Mouse (Mus musculus) liver, embryonic 15.5 days (tissue): ENCODE measurements around the gene Btbd9. TPM values are rescaled to one million over a fixed set of nuclear protein-coding genes. Genes with fewer than 3 reads are reported as not detected.

Experiments used
- ATAC-seq: fragments of 200-750 bp; cut with Nextera tagmentation; 2 replicates; pipeline ENCODE4 v1.8.0; 2017; ENCODE audit warnings: moderate number of reproducible peaks, mild to moderate bottlenecking, moderate library complexity; ENCODE audit not compliant: insufficient read depth
- H3K27ac ChIP-seq: fragments of 300-500 bp; sonication (generic); replicated peaks from 2 replicates; pipeline ENCODE4 v1.5.1; 2015; ENCODE audit warnings: mild to moderate bottlenecking, inconsistent platforms
- H3K27me3 ChIP-seq: fragments of 300-500 bp; sonication (generic); 2 replicates; pipeline ENCODE4 v1.6.1; 2015; ENCODE audit warnings: mild to moderate bottlenecking, inconsistent platforms
- H3K36me3 ChIP-seq: fragments of 300-500 bp; sonication (generic); replicated peaks from 2 replicates; pipeline ENCODE4 v1.6.1; 2015; ENCODE audit warnings: moderate library complexity, mild to moderate bottlenecking, inconsistent platforms
- H3K4me1 ChIP-seq: fragments of 300-500 bp; sonication (generic); replicated peaks from 2 replicates; pipeline ENCODE4 v1.6.1; 2015; ENCODE audit warnings: inconsistent platforms
- H3K4me2 ChIP-seq: fragments of 300-500 bp; sonication (generic); 2 replicates; pipeline ENCODE4 v1.6.1; 2015; ENCODE audit warnings: moderate library complexity, mild to moderate bottlenecking, inconsistent platforms
- H3K4me3 ChIP-seq: fragments of 300-500 bp; sonication (generic); replicated peaks from 2 replicates; pipeline ENCODE4 v1.5.1; 2015; ENCODE audit warnings: mild to moderate bottlenecking, inconsistent platforms
- H3K9ac ChIP-seq: fragments of 300-500 bp; sonication (generic); 2 replicates; pipeline ENCODE4 v1.6.1; 2015; ENCODE audit warnings: moderate library complexity, mild to moderate bottlenecking, inconsistent platforms
- H3K9me3 ChIP-seq: fragments of 300-500 bp; sonication (generic); replicated peaks from 2 replicates; pipeline ENCODE4 v1.6.1; 2016; ENCODE audit warnings: inconsistent platforms
- WGBS: fragments of 180-500 bp; shearing (Covaris S2); methylation state at CpG from one replicate; pipeline ENCODE4 v1.1.7; 2015; ENCODE audit warnings: mixed read lengths; ENCODE audit not compliant: insufficient replicate concordance; 5-methylcytosine and 5-hydroxymethylcytosine counted together
- polyA plus RNA-seq: library from polyadenylated mRNA; unstranded; fragments of >200 nt; fragmentation: Nextera tagmentation; extraction: Ambion mirVana; gene quantifications from 2 replicates; pipeline ENCODE4 v1.2.1, GENCODE M21; 2015

Gene Btbd9
- polyA plus RNA-seq, 1 experiment from 2014 or later: 12.2 TPM

DNA sequence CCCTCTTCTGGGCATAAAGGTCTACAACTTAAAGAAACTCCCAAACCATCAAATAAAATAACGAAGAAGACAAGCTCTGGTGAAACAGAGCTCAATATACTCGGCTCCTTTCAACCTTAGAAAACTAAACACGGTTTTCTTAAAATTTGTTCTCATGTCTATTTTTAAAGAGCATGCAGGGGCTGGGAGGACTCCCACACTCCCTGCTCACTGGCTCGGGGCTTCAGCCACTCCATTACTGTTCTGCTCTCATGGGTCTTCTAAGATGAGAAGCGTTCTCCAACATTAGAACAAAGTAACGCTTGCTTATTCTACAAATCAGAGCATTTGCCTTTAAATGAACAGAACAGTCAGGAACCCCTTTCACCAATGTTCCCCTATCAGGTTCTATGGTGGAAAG is 192.6 kb downstream of the Btbd9 start:
- Histone ChIP-seq H3K9me3 (no peaks in the 10 kb centered on the region), H3K27ac (no peak overlapping the region), H3K4me1 (no peaks in the 10 kb centered on the region), H3K4me2 (no peak overlapping the region), H3K4me3 (no peak overlapping the region), H3K27me3 (no peaks in the 10 kb centered on the region), H3K9ac (no peak overlapping the region), H3K36me3 (no peaks in the 10 kb centered on the region)
- 65% methylated on average over 6 of the region's 6 CpGs for WGBS
- no peak for ATAC-seq

GRCm38 (mm10) chr17:30378221-30379010 is 197.9 kb downstream of the Btbd9 start:
- Histone ChIP-seq H3K4me1 (no peaks in the 10 kb centered on the region), H3K27me3 (no peaks in the 10 kb centered on the region)
- no peak for ATAC-seq

DNA sequence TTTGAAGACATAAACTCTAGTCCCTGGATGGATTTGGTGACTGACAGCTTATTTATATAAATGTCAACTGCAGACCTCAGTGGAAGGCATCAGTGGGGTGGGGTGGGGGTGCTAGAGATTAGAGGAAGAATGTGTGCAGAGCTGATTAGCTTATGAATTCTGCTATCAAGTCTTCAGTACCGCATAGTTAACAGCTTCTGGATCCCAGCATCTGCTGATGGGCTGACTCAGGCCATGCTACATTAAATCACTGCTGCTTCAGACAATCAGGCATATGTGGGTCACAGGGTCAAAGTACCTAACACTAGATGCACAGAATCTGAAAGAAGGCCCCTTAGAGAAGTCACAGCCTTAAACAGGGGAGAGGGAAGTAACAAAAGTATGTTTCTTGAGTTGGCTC is 198.5 kb downstream of the Btbd9 start:
- no peaks in the 10 kb centered on the region for H3K27me3 ChIP-seq

More at GRCm38 (mm10) chr17:30378221-30379010, 197.9 kb downstream of the Btbd9 start:
- Histone ChIP-seq H3K4me2 (no peak overlapping the region), H3K36me3 (no peaks in the 10 kb centered on the region), H3K27ac (no peak overlapping the region), H3K9me3 (no peaks in the 10 kb centered on the region), H3K4me3 (no peak overlapping the region), H3K9ac (no peak overlapping the region)
- WGBS: 68% methylated on average over 5 of the region's 5 CpGs

GRCm38 (mm10) chr17:30375107-30375506 is 201.2 kb downstream of the Btbd9 start:
- 61% methylated on average over 1 of the region's 1 CpGs for WGBS
- no peaks in the 10 kb centered on the region for H3K27me3 ChIP-seq
- no peaks in the 10 kb centered on the region for H3K4me1 ChIP-seq
- no peak overlapping the region for H3K9ac ChIP-seq
- H3K4me2 ChIP-seq: no peak overlapping the region
- H3K4me3 ChIP-seq: no peak overlapping the region
- no peaks in the 10 kb centered on the region for H3K9me3 ChIP-seq
- no peak for ATAC-seq
- no peak overlapping the region for H3K27ac ChIP-seq
- no peaks in the 10 kb centered on the region for H3K36me3 ChIP-seq

More for the DNA sequence above, 198.5 kb downstream of the Btbd9 start:
- WGBS: 15% methylated on average over 1 of the region's 1 CpGs
- H3K4me1 ChIP-seq: no peaks in the 10 kb centered on the region
- ATAC-seq: no peak
- no peak overlapping the region for H3K27ac ChIP-seq
- H3K9me3 ChIP-seq: no peaks in the 10 kb centered on the region
- H3K4me3 ChIP-seq: no peak overlapping the region
- no peaks in the 10 kb centered on the region for H3K36me3 ChIP-seq
- H3K9ac ChIP-seq: no peak overlapping the region
- H3K4me2 ChIP-seq: no peak overlapping the region

DNA sequence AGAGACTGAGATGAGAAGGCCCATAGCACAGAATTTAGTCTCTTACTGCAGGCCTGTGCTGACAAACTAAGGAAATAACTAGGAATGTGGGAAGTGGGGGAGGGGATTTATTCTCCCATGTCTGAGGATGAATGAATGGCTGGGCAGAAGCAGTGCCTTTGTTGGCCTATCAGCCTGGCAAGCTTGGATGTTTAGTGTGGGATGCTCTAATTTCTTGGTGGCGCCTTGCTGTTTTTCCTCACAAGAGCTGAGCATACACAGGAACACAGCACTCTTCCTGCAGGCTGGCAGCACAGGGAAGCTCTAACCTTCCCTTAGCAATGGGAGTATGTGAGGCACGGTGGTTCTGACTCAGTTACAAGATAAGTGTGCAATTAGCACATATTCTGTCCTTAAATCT is 207.7 kb downstream of the Btbd9 start:
- Histone ChIP-seq H3K4me2 (no peak overlapping the region), H3K4me3 (no peak overlapping the region), H3K9ac (no peak overlapping the region), H3K36me3 (no peaks in the 10 kb centered on the region), H3K4me1 (no peaks in the 10 kb centered on the region), H3K27ac (no peak overlapping the region), H3K27me3 (no peaks in the 10 kb centered on the region), H3K9me3 (no peaks in the 10 kb centered on the region)
- no peak for ATAC-seq
- WGBS: 56% methylated on average over 2 of the region's 2 CpGs

GRCm38 (mm10) chr17:30364701-30365100 is 211.6 kb downstream of the Btbd9 start:
- Histone ChIP-seq H3K4me3 (no peak overlapping the region), H3K4me1 (0 out of 2 replicates have a peak, but pooled peaks cover 6% of the 10 kb centered on the region), H3K9me3 (no peaks in the 10 kb centered on the region), H3K4me2 (no peak overlapping the region), H3K27me3 (no peaks in the 10 kb centered on the region), H3K9ac (no peak overlapping the region), H3K36me3 (no peaks in the 10 kb centered on the region), H3K27ac (no peak overlapping the region)
- no peak for ATAC-seq
- 71% methylated on average over 1 of the region's 1 CpGs for WGBS

- H3K4me3 ChIP-seq: no peak overlapping the region
- WGBS: 66% methylated on average over 5 of the region's 5 CpGs
- H3K27me3 ChIP-seq: no peaks in the 10 kb centered on the region
- no peaks in the 10 kb centered on the region for H3K36me3 ChIP-seq
- no peak overlapping the region for H3K9ac ChIP-seq
- H3K4me2 ChIP-seq: no peak overlapping the region
- ATAC-seq: no peak
- H3K27ac ChIP-seq: no peak overlapping the region
- H3K9me3 ChIP-seq: no peaks in the 10 kb centered on the region
- 0 out of 2 replicates have a peak, but pooled peaks cover 6% of the 10 kb centered on the region for H3K4me1 ChIP-seq
Measured at GRCm38 (mm10) chr17:30363365-30363764, 212.9 kb downstream of the Btbd9 start.

DNA sequence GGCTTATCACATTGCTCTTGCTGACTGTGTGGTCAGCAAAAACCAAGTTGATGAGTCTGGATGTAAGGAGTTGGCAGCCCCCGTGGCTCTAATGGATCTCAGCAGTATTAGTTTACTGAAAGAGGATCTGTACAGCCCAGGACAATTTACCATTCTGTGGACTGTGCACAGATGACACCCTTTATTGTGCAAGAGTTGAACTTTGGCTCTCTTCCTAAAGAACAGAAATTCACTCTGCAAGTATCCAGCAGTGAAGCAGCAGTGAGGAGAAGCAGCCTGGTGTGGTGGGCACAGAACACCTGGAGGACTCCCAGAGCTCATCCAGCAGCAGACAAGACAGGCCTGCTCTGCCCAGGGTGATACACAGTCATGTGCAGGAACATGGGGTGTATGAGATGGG is 215.6 kb downstream of the Btbd9 start:
- ATAC-seq: peak; percentile 63
- H3K9ac ChIP-seq: no peak overlapping the region
- no peaks in the 10 kb centered on the region for H3K27me3 ChIP-seq
- no peak overlapping the region for H3K4me3 ChIP-seq
- WGBS: 14% methylated on average over 1 of the region's 1 CpGs
- 0 out of 2 replicates have a peak overlapping the region, but pooled peaks have one; percentile 19 for H3K27ac ChIP-seq
- H3K9me3 ChIP-seq: no peaks in the 10 kb centered on the region
- no peak overlapping the region for H3K4me2 ChIP-seq
- 0 out of 2 replicates have a peak, but pooled peaks cover 6% of the 10 kb centered on the region for H3K4me1 ChIP-seq
- no peaks in the 10 kb centered on the region for H3K36me3 ChIP-seq

DNA sequence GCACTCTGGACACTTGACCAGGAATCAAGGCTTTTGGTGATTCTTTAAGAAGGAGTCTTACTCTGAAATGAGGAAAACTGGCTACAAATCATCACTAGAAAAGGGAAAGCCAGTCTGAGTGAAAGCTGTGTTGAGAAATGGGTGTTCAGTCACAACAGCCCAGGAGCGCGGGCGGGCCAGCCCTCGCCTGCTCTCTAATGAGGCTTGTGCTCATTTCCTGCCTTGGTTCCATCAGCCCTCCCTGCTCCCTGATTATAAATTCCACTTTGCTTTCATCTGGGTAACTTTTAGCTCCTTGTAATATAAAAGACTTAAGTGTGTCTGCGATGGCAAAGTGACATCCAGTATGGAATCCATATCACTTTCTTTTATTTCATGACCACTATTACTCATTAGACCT is 216.9 kb downstream of the Btbd9 start:
- H3K4me1 ChIP-seq: 0 out of 2 replicates have a peak, but pooled peaks cover 6% of the 10 kb centered on the region
- no peaks in the 10 kb centered on the region for H3K27me3 ChIP-seq
- H3K9me3 ChIP-seq: no peaks in the 10 kb centered on the region
- H3K36me3 ChIP-seq: no peaks in the 10 kb centered on the region
- no peak overlapping the region for H3K4me2 ChIP-seq
- H3K27ac ChIP-seq: no peak overlapping the region
- WGBS: 85% methylated on average over 5 of the region's 5 CpGs
- no peak overlapping the region for H3K4me3 ChIP-seq
- no peak for ATAC-seq
- no peak overlapping the region for H3K9ac ChIP-seq

- Histone ChIP-seq H3K27ac (no peak overlapping the region), H3K4me2 (no peak overlapping the region), H3K9me3 (no peaks in the 10 kb centered on the region), H3K9ac (no peak overlapping the region), H3K27me3 (no peaks in the 10 kb centered on the region), H3K4me3 (no peak overlapping the region), H3K36me3 (no peaks in the 10 kb centered on the region), H3K4me1 (0 out of 2 replicates have a peak, but pooled peaks cover 5% of the 10 kb centered on the region)
- WGBS: 43% methylated on average over 1 of the region's 1 CpGs
- no peak for ATAC-seq
Measured at GRCm38 (mm10) chr17:30355431-30355830, 220.9 kb downstream of the Btbd9 start.

GRCm38 (mm10) chr17:30354381-30354780 is 221.9 kb downstream of the Btbd9 start:
- WGBS: 79% methylated on average over 5 of the region's 5 CpGs
- Histone ChIP-seq H3K4me1 (no peaks in the 10 kb centered on the region), H3K9me3 (no peaks in the 10 kb centered on the region), H3K27ac (no peak overlapping the region), H3K9ac (no peak overlapping the region), H3K36me3 (no peaks in the 10 kb centered on the region), H3K27me3 (no peaks in the 10 kb centered on the region), H3K4me3 (no peak overlapping the region), H3K4me2 (no peak overlapping the region)
- ATAC-seq: no peak
